Mouse (Mus musculus) gastrocnemius, postnatal 14 days (tissue): Measurements from ENCODE around the gene Ppp1cc. TPM values are rescaled to one million over a fixed set of nuclear protein-coding genes. Genes with fewer than 3 reads are reported as not detected.
"Not testable (repeated sequence)": the region's sequence is repeated elsewhere in the genome, so short reads cannot be mapped to it uniquely, and the experiment has no call there.

ENCODE experiments used
- DNase-seq: peaks from one replicate; pipeline ENCODE4 v3.0.0; 2021; ENCODE audit warnings: mixed read lengths
- intact Hi-C: fragments of 180-260 bp; cut with DNase I; formaldehyde crosslinking; loops from one replicate; pipeline ENCODE4 v1.15.1; 2025; ENCODE audit warnings: low total_unique reads
- total RNA-seq, 2 experiments: library from RNA; stranded (reverse); gene quantifications; 2 replicates each; pipeline ENCODE4 v1.2.3; 2021

Ppp1cc gene
- total RNA-seq, 2 experiments from 2014 or later, result 110 TPM

DNA sequence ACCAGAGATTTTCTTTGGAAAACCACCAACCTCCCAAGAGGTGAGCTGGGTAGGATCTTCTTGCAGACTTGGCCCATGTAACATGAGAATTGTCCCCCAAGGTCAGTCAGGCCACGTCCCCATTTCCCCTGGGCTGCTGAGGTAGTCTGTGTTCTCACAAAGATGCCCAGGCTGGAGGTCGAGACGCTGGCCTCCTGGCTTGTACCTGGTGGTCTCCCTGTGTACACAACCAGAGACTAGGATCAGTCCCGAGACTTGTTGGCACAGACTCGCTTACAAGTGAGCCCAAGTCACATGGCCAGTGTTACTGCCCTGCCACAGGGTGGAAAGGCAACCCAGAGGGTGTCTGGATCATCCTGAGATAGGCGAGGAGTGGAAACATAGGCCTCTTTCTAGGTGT, 43.8 kb downstream of the Ppp1cc start:
- no peak for DNase-seq
- intact Hi-C loops, result no loop called here

DNA sequence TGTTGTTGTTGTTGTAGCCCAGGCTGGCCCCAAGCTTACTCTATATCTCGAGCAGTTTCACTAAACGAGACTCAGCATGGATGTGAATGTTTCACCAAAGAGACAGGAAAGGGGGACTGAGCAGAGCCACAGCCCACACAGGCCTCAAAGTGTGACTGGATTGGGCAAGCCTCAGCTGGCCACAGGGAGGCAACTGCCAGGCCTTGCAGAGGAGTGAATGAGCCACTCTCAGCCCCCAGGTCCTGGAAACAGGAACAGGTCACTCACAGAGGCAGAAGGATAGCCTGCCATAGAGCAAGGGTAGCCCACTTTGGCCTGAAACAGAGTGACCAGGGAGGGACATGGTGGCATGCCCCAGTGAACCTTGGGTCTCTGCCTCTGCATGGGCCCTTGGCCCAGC, 46.1 kb downstream of the Ppp1cc start:
- intact Hi-C loops, result no loop called here
- DNase-seq, result no peak

DNA sequence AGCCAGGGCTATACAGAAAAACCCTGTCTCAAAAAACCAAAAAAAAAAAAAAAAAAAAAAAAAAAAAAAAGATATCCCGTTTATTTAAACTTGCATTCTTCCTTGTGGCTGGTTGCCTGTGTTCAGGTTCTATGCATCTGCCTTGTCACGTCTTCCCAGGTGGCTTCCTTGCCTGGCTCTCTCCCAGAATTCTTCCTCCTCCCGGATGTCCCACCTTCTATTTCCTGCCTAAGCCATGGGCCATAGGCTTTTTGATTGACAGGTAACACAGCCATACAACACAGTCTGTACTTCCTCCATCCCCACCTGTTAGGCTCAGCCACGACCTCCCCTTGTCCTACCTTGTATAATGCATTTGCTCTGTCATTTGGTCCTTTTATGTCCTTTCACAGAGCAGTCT, 48.4 kb downstream of the Ppp1cc start, which contains the start of gene Hvcn1:
TSS of gene Hvcn1 (plus strand) at position 330 of the 400 bp plus-strand sequence.
- no peak for DNase-seq
- intact Hi-C loops, result no loop called here

DNA sequence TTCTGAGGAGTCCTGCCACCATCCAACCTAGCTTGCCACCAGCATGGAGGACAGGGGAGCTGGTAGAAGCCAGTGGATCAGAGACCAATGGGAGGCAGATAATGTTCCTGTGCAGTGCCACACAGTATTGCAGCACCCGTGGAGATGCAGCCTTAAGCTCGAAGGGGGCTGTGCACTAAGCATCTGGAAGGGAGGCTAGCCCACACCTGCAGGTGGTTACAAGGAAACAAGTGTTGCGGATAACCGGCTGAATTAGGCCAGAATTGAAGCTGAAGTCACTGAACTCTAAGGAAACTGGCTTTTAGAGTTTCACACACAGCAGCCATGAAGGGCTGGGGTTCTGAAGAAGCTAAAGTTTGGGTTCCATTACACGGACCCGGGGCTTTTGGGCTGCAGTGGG, 50.8 kb downstream of the Ppp1cc start:
- no peak for DNase-seq
- intact Hi-C loops, result no loop called here

DNA sequence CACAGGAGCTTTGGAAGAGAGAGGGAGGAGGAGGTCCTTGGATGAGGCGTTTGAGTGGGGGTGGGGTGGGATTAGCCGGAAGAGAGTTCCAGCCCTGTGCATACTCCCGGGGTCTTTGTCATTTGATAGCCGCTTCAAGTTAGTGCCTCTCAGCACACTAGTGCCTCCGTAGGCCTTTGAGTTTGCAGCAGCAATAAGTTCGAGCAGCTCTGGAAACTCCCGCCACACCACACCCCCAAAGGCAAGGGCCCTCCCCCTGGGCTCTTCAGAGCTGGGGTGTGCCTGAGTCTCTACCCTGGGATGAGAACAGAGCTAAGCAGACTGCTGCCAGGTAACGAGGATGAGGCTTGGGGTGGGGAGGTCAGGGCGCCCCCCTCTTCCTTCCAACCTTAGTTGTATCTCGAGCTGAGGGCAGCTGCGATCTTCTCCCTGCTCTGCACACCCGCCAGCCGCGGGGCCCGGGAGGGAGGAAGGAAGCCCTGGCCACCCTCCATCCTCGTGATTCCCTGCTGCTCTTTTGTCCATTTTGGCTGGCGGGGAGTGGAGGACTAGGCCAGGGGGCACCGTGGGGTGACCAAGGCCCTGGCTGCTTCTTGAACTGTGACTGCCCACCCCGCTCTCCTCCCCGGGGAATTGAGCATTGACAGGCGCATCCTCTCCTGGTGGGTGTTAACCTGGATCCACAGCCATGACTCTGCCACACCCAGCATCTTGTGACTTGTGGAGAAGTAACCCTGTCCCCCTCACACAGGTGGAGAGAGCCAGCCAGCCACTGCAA, 51.7 kb downstream of the Ppp1cc start:
- intact Hi-C loops, result no loop called here
- peak; percentile 68 for DNase-seq

DNA sequence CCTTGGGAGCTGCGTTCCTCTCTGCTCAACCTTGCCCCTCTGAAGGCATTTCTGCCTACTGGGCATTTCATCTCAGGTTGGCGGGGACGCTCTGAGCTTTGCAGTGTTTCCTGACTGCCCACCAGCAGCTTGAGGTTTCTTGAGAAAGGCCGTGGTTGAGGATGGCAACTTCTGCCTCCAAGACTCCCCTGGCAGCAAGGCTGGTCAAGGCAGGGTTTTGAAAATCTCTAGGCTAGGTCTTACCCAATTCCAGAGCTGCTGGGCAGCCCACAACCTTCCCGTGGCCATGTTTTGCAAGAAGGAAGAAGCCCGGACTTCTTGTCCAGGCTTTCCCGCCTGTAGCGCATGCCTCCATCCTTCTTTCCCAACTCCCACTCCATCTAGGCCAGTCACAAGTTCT, 52.8 kb downstream of the Ppp1cc start:
- no peak for DNase-seq
- intact Hi-C loops, result no loop called here

DNA sequence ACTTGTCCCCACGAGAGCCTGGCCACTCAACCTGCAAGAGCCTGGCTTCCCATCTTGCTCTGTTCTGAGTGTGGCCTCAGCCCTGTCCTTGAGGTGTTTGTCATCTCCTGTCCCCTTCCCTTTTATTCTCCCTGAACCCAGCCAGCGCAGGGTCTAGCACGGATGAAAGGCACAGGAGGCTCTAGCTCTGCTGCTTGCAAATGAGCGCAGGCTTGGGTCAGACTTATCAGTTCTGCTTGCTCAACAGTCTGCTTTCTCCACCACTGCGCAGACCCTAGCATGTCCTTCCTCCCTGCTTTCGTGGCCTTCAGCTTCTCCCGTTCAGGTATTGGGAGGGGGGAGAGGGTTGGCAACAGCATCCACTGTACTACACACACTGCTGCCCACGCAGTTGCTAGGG, 54.0 kb downstream of the Ppp1cc start:
- intact Hi-C loops, result no loop called here
- DNase-seq, result no peak

DNA sequence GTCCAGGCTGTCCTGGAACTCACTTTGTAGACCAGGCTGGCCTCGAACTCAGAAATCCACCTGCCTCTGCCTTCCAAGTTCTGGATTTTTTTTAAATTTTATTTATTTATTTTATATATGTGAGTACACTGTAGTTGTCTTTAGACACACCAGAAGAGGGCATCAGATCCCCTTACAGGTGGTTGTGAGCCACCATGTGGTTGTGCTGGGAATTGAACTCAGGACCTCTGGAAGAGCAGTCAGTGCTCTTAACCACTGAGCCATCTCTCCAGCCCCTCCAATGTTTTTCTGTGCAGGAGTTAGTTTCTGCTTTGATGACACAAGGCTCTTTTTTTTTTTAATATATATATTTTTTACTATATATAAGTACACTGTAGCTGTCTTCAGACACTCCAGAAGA, 54.7 kb downstream of the Ppp1cc start:
- intact Hi-C loops, DNase-seq: not testable (repeated sequence)

DNA sequence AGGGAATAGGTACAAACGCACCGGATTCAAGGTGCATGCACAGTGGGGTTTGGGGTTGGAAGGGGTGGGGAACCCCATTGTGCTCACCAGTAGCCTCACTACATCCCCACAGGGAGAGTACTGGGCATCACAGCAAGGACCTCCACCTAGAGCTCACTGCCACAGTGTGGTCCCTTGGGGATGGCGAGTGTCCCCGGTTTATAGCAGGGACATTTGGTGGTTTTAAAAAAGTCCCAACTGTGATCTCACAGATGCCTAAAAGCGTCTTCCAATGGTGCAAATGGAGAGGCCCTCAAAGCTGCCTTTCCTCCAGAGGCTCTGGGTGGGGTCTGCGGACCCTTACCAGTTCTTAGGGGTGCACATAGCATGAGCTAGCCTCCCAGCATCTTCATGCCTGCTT, 55.8 kb downstream of the Ppp1cc start:
- DNase-seq, result no peak
- intact Hi-C loops, result no loop called here

DNA sequence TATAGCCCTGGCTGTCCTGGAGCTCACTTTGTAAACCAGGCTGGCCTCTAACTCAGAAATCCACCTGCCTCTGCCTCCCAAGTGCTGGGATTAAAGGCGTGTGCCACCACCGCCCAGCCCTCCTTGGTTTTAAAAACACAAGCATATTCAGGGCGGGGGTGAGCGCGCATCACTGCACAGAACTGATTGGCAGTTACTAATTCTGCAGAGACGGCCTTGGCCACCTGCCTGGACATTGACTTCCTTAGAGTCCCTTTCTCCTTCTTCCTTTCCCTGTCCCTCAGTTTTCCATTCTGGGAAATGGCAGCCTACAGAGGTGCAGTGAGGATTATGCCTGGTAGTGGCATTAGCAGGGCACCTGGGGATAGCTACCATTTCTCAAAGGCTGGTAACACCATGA, 59.6 kb downstream of the Ppp1cc start:
- DNase-seq, result no peak
- intact Hi-C loops, result no loop called here

DNA sequence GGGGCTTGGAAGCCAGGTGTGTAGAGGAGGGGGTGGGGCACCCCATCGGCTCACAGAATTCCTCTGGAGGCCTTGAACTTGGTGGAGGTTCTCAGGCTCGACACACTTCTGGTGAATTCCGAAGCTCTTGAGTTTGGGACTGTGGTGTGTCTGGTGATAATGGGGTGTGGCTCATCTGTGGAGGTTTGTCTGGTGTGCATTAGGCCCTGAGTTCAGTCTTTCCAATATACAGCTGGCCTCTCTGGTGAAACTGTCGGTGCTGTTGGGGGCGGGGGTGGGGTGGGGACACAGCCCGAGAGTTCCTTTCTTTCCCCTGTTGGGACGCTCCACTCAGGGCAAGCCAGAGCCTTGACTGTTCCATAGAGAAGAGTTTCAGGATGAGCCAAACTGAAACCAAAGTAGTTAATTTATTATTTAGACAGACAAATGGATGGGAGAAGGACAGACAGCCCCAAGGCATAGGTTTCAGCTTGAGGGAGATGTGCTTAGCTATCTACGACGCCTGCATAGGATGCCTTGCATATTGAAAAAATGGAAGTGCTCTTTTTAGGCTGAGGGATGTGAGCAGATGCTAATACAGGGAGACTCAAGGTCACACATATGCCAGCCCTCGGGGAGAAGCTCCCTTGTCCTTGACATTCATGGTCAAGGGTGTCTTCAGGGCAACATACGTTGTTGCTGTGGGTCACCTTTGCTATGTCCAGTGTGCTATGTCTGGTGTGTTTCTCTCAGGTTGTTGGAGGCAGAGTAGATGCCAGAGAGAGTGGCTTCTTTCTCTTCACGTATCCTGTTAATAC, 60.2 kb downstream of the Ppp1cc start:
- no peak for DNase-seq
- intact Hi-C loops, result no loop called here

DNA sequence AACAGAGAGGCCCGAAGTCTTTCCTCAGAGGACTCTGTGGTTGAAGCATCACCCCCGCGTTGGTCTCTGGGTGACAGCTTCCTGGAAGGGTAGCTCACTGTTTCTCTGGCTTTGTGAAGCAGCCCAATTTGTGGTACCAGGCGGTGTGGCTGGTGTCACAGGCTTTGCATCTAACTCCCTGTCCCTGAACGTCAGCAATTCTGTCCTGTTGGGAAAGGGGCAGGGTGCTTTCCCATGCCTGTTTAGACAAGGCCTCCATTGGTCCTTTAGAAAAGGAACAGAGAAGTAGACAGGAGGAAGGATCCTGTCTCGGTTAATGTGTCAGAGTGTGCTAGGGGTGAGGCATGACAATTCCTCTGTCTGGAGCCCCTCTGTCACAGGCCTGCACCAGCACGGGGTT, 60.9 kb downstream of the Ppp1cc start:
- no peak for DNase-seq
- intact Hi-C loops, result no loop called here

DNA sequence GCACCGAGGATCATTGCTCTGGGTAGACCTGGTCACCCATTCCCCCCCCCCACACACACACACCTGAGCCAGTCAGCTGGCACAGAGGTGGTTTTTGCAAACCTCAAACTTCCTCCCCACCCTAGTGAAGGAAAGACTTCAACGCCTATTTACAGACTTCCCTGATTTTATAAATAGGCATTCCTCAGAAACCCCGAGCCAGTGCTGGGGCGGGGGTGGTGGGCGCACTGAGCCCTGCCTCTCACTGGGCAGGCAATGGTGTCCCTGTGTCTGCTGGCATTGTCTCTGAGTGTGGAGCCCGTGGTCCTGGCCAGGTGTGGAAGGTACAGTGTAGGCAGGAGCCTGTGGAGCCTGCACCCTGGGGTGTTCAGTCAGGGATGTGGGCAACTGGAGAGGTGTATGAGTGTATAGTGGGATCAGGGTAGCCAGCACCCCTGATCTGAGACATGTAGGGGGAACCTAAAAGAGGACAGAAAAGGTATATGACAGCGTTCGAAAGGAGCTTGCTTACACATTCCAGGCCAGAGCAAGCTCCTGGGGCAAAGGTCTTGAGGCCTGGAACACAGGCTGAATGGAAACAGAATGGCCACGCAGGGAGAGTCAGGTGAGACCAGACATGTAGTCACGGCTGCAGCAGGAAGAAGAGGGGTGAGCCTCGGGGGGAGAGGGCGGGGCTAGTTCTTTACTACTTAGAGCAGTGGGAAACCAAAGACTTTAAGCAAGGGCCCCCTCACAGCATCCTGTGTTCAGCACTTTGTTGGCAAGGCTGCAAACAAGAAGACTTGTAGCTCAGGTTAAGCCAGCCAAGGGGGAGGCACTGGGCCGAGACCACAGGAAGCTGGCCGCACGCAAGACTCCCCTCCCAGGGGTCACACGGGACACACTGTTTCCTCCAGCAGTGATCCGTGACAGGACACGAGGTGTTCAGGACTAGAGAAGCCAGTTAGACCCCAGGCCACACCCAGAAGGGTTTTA, 61.9 kb downstream of the Ppp1cc start:
- intact Hi-C loops, result no loop called here
- DNase-seq, result no peak

DNA sequence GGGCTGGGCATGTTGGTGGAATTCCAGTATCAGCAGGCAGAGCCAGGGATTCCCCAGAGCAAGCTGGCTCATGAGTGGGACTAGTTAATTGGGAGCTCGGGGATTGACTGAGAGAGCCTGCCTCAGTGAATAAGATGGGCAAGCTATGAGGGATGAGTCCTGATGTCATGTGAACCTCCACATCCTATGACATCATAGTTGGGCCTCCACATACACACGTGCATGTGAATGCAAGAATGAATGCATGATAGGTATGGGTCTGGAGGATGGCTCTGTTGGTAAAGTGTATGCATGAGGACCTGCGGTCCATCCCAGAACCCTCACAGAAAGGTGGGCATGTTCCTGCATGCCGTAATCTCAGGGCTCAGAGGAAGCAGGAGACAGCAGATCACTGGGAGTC, 63.0 kb downstream of the Ppp1cc start:
- intact Hi-C loops, result no loop called here
- DNase-seq, result no peak

DNA sequence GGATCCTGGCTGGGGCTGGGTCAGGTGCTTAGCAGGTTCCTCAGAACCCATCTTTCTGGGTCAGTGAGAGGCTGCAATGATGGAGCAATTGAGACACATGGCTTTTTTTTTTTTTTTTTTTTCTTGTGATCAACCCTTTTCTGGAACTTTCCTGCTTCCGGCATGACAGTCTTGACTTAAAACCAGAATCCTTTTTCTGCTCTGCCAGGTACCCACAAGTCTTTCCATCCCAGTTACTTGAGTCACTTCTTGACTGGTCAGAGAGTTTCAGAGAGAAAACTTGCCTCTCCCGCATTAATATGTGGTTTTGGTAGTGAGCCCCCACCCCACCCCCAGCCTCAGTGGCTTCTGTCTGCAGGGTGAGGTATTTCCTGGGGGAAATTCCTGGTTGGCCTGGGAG, 66.2 kb downstream of the Ppp1cc start:
- intact Hi-C loops, result no loop called here
- no peak for DNase-seq

Other genes with a start within 250 kb of the Ppp1cc start
- gene Cux2, start 108.2 kb upstream of the Ppp1cc start, total RNA-seq, result 1 to 10 TPM; 1.1 to 1.6 TPM
- gene Myl2, start 57.3 kb upstream of the Ppp1cc start, total RNA-seq, result 1,000 to 10,000 TPM in 1 of 2 experiments, 100 to 1,000 TPM in 1; 675 to 1,272 TPM
- gene Ccdc63, start 17.5 kb upstream of the Ppp1cc start, total RNA-seq, result not detected
- gene Hvcn1, start 48.5 kb downstream of the Ppp1cc start, total RNA-seq, result 1 to 10 TPM; 1.6 to 2.0 TPM
- 1 to 10 TPM; 2.4 to 3.0 TPM for gene Tctn1, start 106.2 kb downstream of the Ppp1cc start, total RNA-seq
- 10 to 100 TPM; 39.6 to 74.8 TPM for gene Pptc7, start 126.1 kb downstream of the Ppp1cc start, total RNA-seq
- gene Rad9b, start 196.0 kb downstream of the Ppp1cc start, total RNA-seq, result under 1 TPM; 0.47 to 0.73 TPM
- 10 to 100 TPM; 48.9 to 50.1 TPM for gene Vps29, start 196.1 kb downstream of the Ppp1cc start, total RNA-seq
- 10 to 100 TPM; 20.0 to 26.6 TPM for gene Gpn3, start 213.6 kb downstream of the Ppp1cc start, total RNA-seq
- 1 to 10 TPM; 7.6 to 7.8 TPM for gene Fam216a, start 214.1 kb downstream of the Ppp1cc start, total RNA-seq
- 10 to 100 TPM; 68.8 to 72.9 TPM for gene Arpc3, start 233.6 kb downstream of the Ppp1cc start, total RNA-seq